Mouse (Mus musculus) cortical plate, adult 2 months (tissue): ENCODE results near the gene Il18rap.
A peak's percentile ranks its signal among the peaks of the same experiment; 100 is the strongest.

Source experiments
- CTCF ChIP-seq: fragments of 200-500 bp; IDR thresholded peaks from 2 replicates; pipeline ENCODE4 v1.5.1; 2011; ENCODE audit warnings: mild to moderate bottlenecking, control low read depth, low read length; ENCODE audit not compliant: insufficient read depth; ENCODE audit errors: extremely low read depth
- POLR2A ChIP-seq: fragments of 200-500 bp; IDR thresholded peaks from 2 replicates; pipeline ENCODE4 v1.6.1; 2011; ENCODE audit warnings: mild to moderate bottlenecking, low read length, control low read depth; ENCODE audit not compliant: insufficient read depth; ENCODE audit errors: extremely low read depth

DNA sequence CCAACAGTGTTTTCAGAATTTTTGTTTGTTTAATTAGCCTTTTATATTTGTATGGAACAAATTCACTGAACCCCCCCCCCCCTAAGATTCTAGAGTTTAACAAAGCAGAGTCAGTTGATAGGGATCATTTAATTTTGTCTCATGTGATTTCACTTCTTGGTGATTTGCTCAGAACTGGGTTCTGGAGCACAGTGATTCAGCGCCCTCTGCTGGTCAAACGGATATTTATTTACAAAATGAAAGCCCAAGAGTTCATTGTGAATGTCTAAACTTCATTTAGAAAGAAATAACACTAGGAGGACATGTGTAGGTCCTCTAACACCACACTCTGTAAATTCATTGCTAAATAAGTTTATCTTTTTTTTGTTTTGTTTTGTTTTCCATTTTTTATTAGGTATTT lies 29.5 kb downstream of the Il18rap start:
- peak; percentile 75 for TF ChIP-seq CTCF
- no peak for TF ChIP-seq POLR2A
